Mouse (Mus musculus) liver, postnatal 0 days (tissue): ENCODE measurements around the gene H2-Q7.
"Not testable (repeated sequence)": the region's sequence is repeated elsewhere in the genome, so short reads cannot be mapped to it uniquely, and the experiment has no call there.

Experiments
- CTCF ChIP-seq: sonication (generic); IDR thresholded peaks from 2 replicates; pipeline ENCODE4 v1.5.1; 2016; ENCODE audit warnings: antibody characterized with exemption, low read depth
- EP300 ChIP-seq: IDR thresholded peaks from 2 replicates; pipeline ENCODE4 v1.6.1; 2016; ENCODE audit warnings: antibody characterized with exemption, low read depth, mild to moderate bottlenecking

- TF ChIP-seq EP300, CTCF: not testable (repeated sequence)
Measured at GRCm38 (mm10) chr17:35460513-35461341, 21.8 kb downstream of the H2-Q7 start.
